Mouse (Mus musculus) liver, embryonic 14.5 days (tissue): ENCODE measurements around the gene Lin28b. TPM values are rescaled to one million over a fixed set of nuclear protein-coding genes. Genes with fewer than 3 reads are reported as not detected.
A peak's percentile ranks its signal among the peaks of the same experiment; 100 is the strongest.

ENCODE experiments used
- ATAC-seq: fragments of 200-750 bp; cut with Nextera tagmentation; 2 replicates; pipeline ENCODE4 v1.8.0; 2017; ENCODE audit warnings: moderate number of reproducible peaks, mild to moderate bottlenecking, moderate library complexity; ENCODE audit not compliant: insufficient read depth
- DNase-seq, 3 experiments: peaks; one replicate each; pipeline ENCODE4 v3.0.0-alpha.2; 2012 to 2013; ENCODE audit warnings: low read depth in 3 of 3, low spot score in 3 of 3
- H3K27ac ChIP-seq: fragments of 300-500 bp; sonication (generic); 2 replicates; pipeline ENCODE4 v1.5.1; 2014; ENCODE audit warnings: moderate library complexity, mild to moderate bottlenecking, control low read depth, inconsistent platforms
- H3K27me3 ChIP-seq: fragments of 300-500 bp; sonication (generic); 2 replicates; pipeline ENCODE4 v1.6.1; 2014; ENCODE audit warnings: mild to moderate bottlenecking, low read length, moderate library complexity; ENCODE audit not compliant: control insufficient read depth, insufficient read depth
- H3K36me3 ChIP-seq: fragments of 300-500 bp; sonication (generic); replicated peaks from 2 replicates; pipeline ENCODE4 v1.6.1; 2014; ENCODE audit warnings: low read depth; ENCODE audit not compliant: control insufficient read depth, insufficient read depth
- H3K4me1 ChIP-seq, 2 experiments: fragments of 200-500 bp in 1 of 2; fragments of 300-500 bp in 1 of 2; sonication (generic) in 1 of 2; replicated peaks; 2 replicates each; pipeline ENCODE4 v1.6.1; 2012 to 2014; ENCODE audit warnings: antibody characterized with exemption in 1 of 2, inconsistent platforms in 1 of 2, low read length in 1 of 2; ENCODE audit not compliant: control insufficient read depth in 2 of 2, insufficient read depth in 2 of 2
- H3K4me2 ChIP-seq: fragments of 300-500 bp; sonication (generic); 2 replicates; pipeline ENCODE4 v1.6.1; 2014; ENCODE audit warnings: low read depth, mild to moderate bottlenecking, control low read depth, moderate library complexity
- H3K4me3 ChIP-seq, 2 experiments: fragments of 200-500 bp in 1 of 2; fragments of 300-500 bp in 1 of 2; sonication (generic) in 1 of 2; 2 replicates each; pipeline ENCODE4 v1.5.1; 2012 to 2014; ENCODE audit warnings: low read depth in 2 of 2, low read length in 2 of 2, mild to moderate bottlenecking in 2 of 2, control low read depth in 1 of 2, inconsistent platforms in 1 of 2, moderate library complexity in 1 of 2; ENCODE audit not compliant: insufficient read depth in 1 of 2
- H3K9ac ChIP-seq: fragments of 300-500 bp; sonication (generic); replicated peaks from 2 replicates; pipeline ENCODE4 v1.6.1; 2014; ENCODE audit warnings: mild to moderate bottlenecking, control low read depth, moderate library complexity
- H3K9me3 ChIP-seq: fragments of 300-500 bp; sonication (generic); 2 replicates; pipeline ENCODE4 v1.6.1; 2016; ENCODE audit warnings: low read length, mixed read lengths; ENCODE audit not compliant: control insufficient read depth
- CTCF ChIP-seq: IDR thresholded peaks from 2 replicates; pipeline ENCODE4 v1.5.1; 2016; ENCODE audit warnings: antibody characterized with exemption, low read depth, control low read depth
- EP300 ChIP-seq: IDR thresholded peaks from 2 replicates; pipeline ENCODE4 v1.6.1; 2016; ENCODE audit warnings: antibody characterized with exemption, low read depth
- WGBS: fragments of 180-500 bp; shearing (Covaris S2); extraction: QIAGEN DNeasy Blood & Tissue Kit; methylation state at CpG from one replicate; pipeline ENCODE4 v1.1.7; 2014; ENCODE audit not compliant: insufficient replicate concordance; 5-methylcytosine and 5-hydroxymethylcytosine counted together
- polyA plus RNA-seq, 2 experiments: library from polyadenylated mRNA; depleted of rRNA in 1 of 2; stranded (reverse) in 1 of 2; unstranded in 1 of 2; fragments of >200 nt; fragmentation: Nextera tagmentation in 1 of 2; extraction: Ambion mirVana in 1 of 2; gene quantifications; 2 replicates each; pipeline versions ENCODE4 v1.2.1 to v1.2.3; 2012 to 2014

The Lin28b gene
- polyA plus RNA-seq, 2 experiments: 5.9 to 8.8 TPM

GRCm38 (mm10) chr10:45345217-45345616 is 141.0 kb downstream of the Lin28b start:
- Histone ChIP-seq H3K9ac (no peak overlapping the region), H3K9me3 (no peaks in the 10 kb centered on the region), H3K4me3 (no peak overlapping the region), H3K27ac (no peak overlapping the region), H3K27me3 (no peaks in the 10 kb centered on the region), H3K4me2 (no peak overlapping the region), H3K4me1 (no peaks in the 10 kb centered on the region; a peak in 1 of 4 replicates), H3K36me3 (no peaks in the 10 kb centered on the region)
- TF ChIP-seq CTCF (no peak), EP300 (no peak)
- ATAC-seq (0 out of 2 replicates have a peak, but pooled peaks have one; percentile 33), DNase-seq (peak in 1 of 3 experiments; percentile 1)
- 66% methylated on average over 9 of the region's 9 CpGs for WGBS

- ATAC-seq: no peak
- 60% methylated on average over 4 of the region's 4 CpGs for WGBS
Observed at GRCm38 (mm10) chr10:45344381-45344780, 141.8 kb downstream of the Lin28b start.

DNA sequence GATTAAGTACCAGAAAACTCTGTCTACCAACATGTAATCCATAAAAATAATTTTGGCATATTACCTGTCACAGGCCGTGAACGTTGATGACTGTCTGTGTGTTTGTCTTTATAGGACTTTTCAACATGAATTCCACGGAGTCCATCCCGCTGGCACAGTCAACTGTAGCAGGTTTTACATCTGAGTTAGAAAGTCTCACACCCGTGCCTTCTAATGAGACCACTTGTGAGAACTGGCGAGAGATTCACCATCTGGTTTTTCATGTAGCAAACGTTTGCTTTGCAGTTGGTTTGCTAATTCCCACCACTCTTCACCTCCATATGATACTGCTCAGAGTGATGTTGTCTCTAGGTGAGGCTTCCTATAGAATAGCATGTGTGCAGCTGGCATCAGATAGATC is 147.1 kb downstream of the Lin28b start:
- TF ChIP-seq CTCF (no peak), EP300 (no peak)
- H3K4me2 ChIP-seq: no peak overlapping the region
- ATAC-seq (no peak), DNase-seq (no peak)
- no peaks in the 10 kb centered on the region for H3K4me1 ChIP-seq
- no peak overlapping the region for H3K9ac ChIP-seq
- no peaks in the 10 kb centered on the region for H3K9me3 ChIP-seq
- peaks cover 33% of the 10 kb centered on the region for H3K27me3 ChIP-seq
- no peak overlapping the region for H3K27ac ChIP-seq
- H3K36me3 ChIP-seq: no peaks in the 10 kb centered on the region
- H3K4me3 ChIP-seq: no peak overlapping the region
- WGBS: 61% methylated on average over 7 of the region's 7 CpGs

More at GRCm38 (mm10) chr10:45344381-45344780, 141.8 kb downstream of the Lin28b start:
- no peak overlapping the region for H3K4me2 ChIP-seq
- H3K4me3 ChIP-seq: no peak overlapping the region
- no peak overlapping the region for H3K27ac ChIP-seq
- TF ChIP-seq CTCF: peak; percentile 47
- TF ChIP-seq EP300: no peak
- H3K9ac ChIP-seq: no peak overlapping the region
- no peaks in the 10 kb centered on the region for H3K9me3 ChIP-seq
- DNase-seq: no peak
- H3K27me3 ChIP-seq: no peaks in the 10 kb centered on the region
- no peaks in the 10 kb centered on the region for H3K36me3 ChIP-seq
- H3K4me1 ChIP-seq: no peaks in the 10 kb centered on the region; a peak in 1 of 4 replicates

DNA sequence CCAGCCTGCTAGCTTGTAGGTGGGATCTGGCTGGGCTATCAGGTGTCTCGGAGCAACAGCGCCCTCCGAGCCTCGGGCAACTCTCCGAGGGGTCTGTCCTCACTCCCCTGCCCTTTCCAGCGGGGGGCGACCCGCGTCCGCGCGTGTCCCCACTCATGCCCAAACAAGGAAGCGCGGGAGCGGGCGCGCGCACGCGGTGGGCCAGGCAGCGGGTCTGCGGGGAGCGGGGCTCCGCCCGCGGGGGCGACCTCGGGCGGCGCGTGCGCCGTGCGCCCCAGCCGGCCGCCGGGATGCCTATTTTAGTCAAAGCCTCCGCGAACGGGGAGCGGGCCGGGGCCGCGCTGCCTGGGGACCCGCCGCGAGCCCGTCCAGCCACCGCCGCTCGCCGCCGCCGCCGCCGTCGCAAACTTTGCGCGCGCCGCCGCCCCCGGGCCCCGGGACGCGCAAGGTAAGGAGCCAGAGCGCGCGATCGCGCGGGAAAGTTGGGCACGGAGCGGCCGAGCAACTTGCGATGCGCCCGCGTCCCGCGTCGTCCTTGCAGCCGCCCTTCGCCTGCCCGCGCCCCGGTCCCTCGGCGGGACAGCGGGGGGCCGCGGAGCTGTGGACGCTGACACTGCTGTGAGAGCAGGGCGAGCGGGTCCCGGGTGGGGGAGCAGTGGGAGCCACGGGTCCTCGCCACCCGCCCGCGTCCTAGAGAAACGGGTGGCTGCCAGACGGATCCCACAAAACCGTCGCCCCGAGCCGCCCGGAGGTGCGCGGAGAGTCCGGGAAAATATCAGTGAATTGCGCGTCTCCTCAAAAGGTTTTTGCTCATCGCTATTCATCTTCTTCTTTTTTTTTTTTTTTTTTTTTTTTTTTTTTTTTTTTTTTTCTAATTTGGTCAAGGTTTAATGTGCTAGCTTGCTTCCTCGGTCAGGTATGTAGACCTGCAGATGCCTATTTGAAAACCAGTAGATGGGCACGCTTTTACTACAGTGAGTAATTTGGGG is 150.5 kb downstream of the Lin28b start, which contains the start of gene Bves:
TSS of gene Bves (plus strand) at position 339 of the 989 bp plus-strand sequence.
- Histone ChIP-seq H3K27me3 (peaks cover 35% of the 10 kb centered on the region), H3K9me3 (no peaks in the 10 kb centered on the region), H3K4me1 (no peaks in the 10 kb centered on the region), H3K9ac (no peak within 1 kb of the TSS), H3K36me3 (no peaks in the 10 kb centered on the region), H3K4me2 (peak within 1 kb of the TSS; percentile 61), H3K4me3 (peak within 1 kb of the TSS; percentile 27 to 52), H3K27ac (no peak within 1 kb of the TSS)
- ATAC-seq: no peak
- TF ChIP-seq CTCF (no peak), EP300 (no peak)
- WGBS: 2% methylated on average over 116 of the region's 116 CpGs
- no peak for DNase-seq

DNA sequence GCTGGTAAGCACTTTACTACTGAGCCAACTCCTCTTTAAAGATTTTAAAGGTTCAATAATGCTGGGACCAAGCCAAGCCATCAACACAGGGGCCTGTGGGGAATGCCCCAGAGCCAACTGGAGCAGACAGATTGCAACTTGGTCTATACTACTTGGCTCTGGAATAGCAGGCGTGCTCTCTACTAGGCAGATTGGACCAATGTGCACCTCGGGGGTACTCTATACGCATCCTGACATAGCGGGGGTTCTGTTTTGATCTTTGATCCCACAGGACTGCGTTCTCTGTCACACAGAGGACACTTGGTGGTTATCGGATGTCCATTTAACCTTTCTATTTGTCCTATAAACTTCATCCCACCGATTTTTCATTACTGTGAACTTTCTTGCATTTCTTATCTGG is 151.3 kb downstream of the Lin28b start:
- no peak for ATAC-seq
- Histone ChIP-seq H3K27ac (no peak overlapping the region), H3K27me3 (peaks cover 35% of the 10 kb centered on the region), H3K9me3 (no peaks in the 10 kb centered on the region), H3K9ac (no peak overlapping the region), H3K4me3 (no peak overlapping the region), H3K36me3 (no peaks in the 10 kb centered on the region), H3K4me2 (no peak overlapping the region), H3K4me1 (no peaks in the 10 kb centered on the region)
- 34% methylated on average over 7 of the region's 7 CpGs for WGBS
- TF ChIP-seq EP300 (no peak), CTCF (no peak)
- no peak for DNase-seq
